Mouse (Mus musculus): ENCODE data around the gene App.

The App gene

GRCm38 (mm10) chr16:84973446-84974175, 200.0 kb downstream of the App start:
- TF ChIP-seq GATA4 (IDR thresholded peaks at IDR 0.05; ENCODE audit: insufficient replicate concordance, low read length) = no peak

- TF ChIP-seq GATA4 (IDR thresholded peaks at IDR 0.05; ENCODE audit: insufficient replicate concordance, low read length) = no peak
These were observed 201.8 kb downstream of the App start for GRCm38 (mm10) chr16:84971535-84972330.

- no peak for TF ChIP-seq GATA4 (IDR thresholded peaks at IDR 0.05; ENCODE audit: insufficient replicate concordance, low read length)
These were observed 204.5 kb downstream of the App start for GRCm38 (mm10) chr16:84969026-84969425.

GRCm38 (mm10) chr16:84966983-84967382, 206.6 kb downstream of the App start:
- no peak for TF ChIP-seq GATA4 (IDR thresholded peaks at IDR 0.05; ENCODE audit: insufficient replicate concordance, low read length)

- no peak for TF ChIP-seq GATA4 (IDR thresholded peaks at IDR 0.05; ENCODE audit: insufficient replicate concordance, low read length)
These were observed 207.5 kb downstream of the App start for GRCm38 (mm10) chr16:84966096-84966495.

- no peak for TF ChIP-seq GATA4 (IDR thresholded peaks at IDR 0.05; ENCODE audit: insufficient replicate concordance, low read length)
These were observed 209.6 kb downstream of the App start for GRCm38 (mm10) chr16:84963960-84964359.

GRCm38 (mm10) chr16:84963527-84963926, 210.0 kb downstream of the App start:
- TF ChIP-seq GATA4 (IDR thresholded peaks at IDR 0.05; ENCODE audit: insufficient replicate concordance, low read length) = no peak

- TF ChIP-seq GATA4 (IDR thresholded peaks at IDR 0.05; ENCODE audit: insufficient replicate concordance, low read length) = no peak
These were observed 216.3 kb downstream of the App start for GRCm38 (mm10) chr16:84957253-84957652.

- TF ChIP-seq GATA4 (IDR thresholded peaks at IDR 0.05; ENCODE audit: insufficient replicate concordance, low read length) = no peak
These were observed 216.9 kb downstream of the App start for GRCm38 (mm10) chr16:84956690-84957089.

- TF ChIP-seq GATA4 (IDR thresholded peaks at IDR 0.05; ENCODE audit: insufficient replicate concordance, low read length) = no peak
These were observed 217.7 kb downstream of the App start for GRCm38 (mm10) chr16:84955840-84956239.

- no peak for TF ChIP-seq GATA4 (IDR thresholded peaks at IDR 0.05; ENCODE audit: insufficient replicate concordance, low read length)
These were observed 218.2 kb downstream of the App start for GRCm38 (mm10) chr16:84955204-84955839.

- TF ChIP-seq GATA4 (IDR thresholded peaks at IDR 0.05; ENCODE audit: insufficient replicate concordance, low read length) = no peak
These were observed 242.5 kb downstream of the App start for GRCm38 (mm10) chr16:84931024-84931423.

GRCm38 (mm10) chr16:84927827-84928226, 245.7 kb downstream of the App start:
- TF ChIP-seq GATA4 (IDR thresholded peaks at IDR 0.05; ENCODE audit: insufficient replicate concordance, low read length) = no peak

- TF ChIP-seq GATA4 (IDR thresholded peaks at IDR 0.05; ENCODE audit: insufficient replicate concordance, low read length) = no peak
These were observed 253.8 kb downstream of the App start for GRCm38 (mm10) chr16:84919649-84920308.

GRCm38 (mm10) chr16:84919087-84919486, 254.5 kb downstream of the App start:
- no peak for TF ChIP-seq GATA4 (IDR thresholded peaks at IDR 0.05; ENCODE audit: insufficient replicate concordance, low read length)
